In genomic region chr2:150793320-150793719, GRCm38 (mm10) we compare ENCODE assay signal across 20 mouse cellular contexts. TPM values are rescaled to one million over a fixed set of nuclear protein-coding genes. Genes with fewer than 3 reads are reported as not detected.
DNase-seq lines count a peak whose midpoint lies in the region; ATAC-seq and TF ChIP-seq lines count a peak whose summit lies in the region.
"Had no signal": no experiment of that assay in that cellular context is flagged by ENCODE, and none has a peak within 500 bp of the region (broad histone marks: within the 10 kb centered on the region; RNA-seq: fewer than 3 reads in every experiment).

No protein-coding gene starts in this region.

- H3K27me3 ChIP-seq in limb, embryonic 15.5 days, result no peaks in the 10 kb centered on the region
- no peaks in the 10 kb centered on the region for H3K27me3 ChIP-seq in limb, embryonic 10.5 days (ENCODE audit: low read depth, poor library complexity, severe bottlenecking)
- no peaks in the 10 kb centered on the region for H3K27me3 ChIP-seq in neural tube, embryonic 12.5 days (replicated peaks)
- H3K27me3 ChIP-seq in neural tube, embryonic 15.5 days (replicated peaks), result no peaks in the 10 kb centered on the region
- H3K27me3 ChIP-seq: embryonic facial prominence, embryonic 12.5 days; forebrain, embryonic 13.5 days; forebrain, embryonic 15.5 days had no signal

- peaks cover 38% of the 10 kb centered on the region for H3K36me3 ChIP-seq in limb, embryonic 15.5 days
- H3K36me3 ChIP-seq in limb, embryonic 10.5 days, result peaks cover 50% of the 10 kb centered on the region
- H3K36me3 ChIP-seq in neural tube, embryonic 12.5 days, result peaks cover 21% of the 10 kb centered on the region; the same call in 1 of the 2 replicates
- peaks cover 26% of the 10 kb centered on the region for H3K36me3 ChIP-seq in neural tube, embryonic 15.5 days

- peak; percentile 40 for DNase-seq in adrenal gland, adult 2 months
- no peak for DNase-seq in adrenal gland, adult 8-10 months
- DNase-seq in limb, embryonic 10.5 days (ENCODE audit: low spot score), result no peak
- peak; percentile 27 for DNase-seq in mesoderm, embryonic 11.5 days (ENCODE audit: low read depth, low spot score)
- no peak for DNase-seq in layer of hippocampus, adult 2 months (ENCODE audit: low spot score in 2 of 2)
- DNase-seq: adrenal gland, postnatal 14 days; cerebellum, adult 11-12 months; cerebellum, adult 2 months; cerebellum, adult 9-10 months; cerebellum, postnatal 10 days; cerebellum, postnatal 25 days; forebrain, postnatal 0 days had no signal

- H3K4me3 ChIP-seq in limb, embryonic 15.5 days, result no peak overlapping the region
- no peak overlapping the region for H3K4me3 ChIP-seq in limb, embryonic 10.5 days
- no peak overlapping the region for H3K4me3 ChIP-seq in neural tube, embryonic 12.5 days
- H3K4me3 ChIP-seq in neural tube, embryonic 15.5 days (replicated peaks), result no peak overlapping the region
- no peak overlapping the region for H3K4me3 ChIP-seq in layer of hippocampus, adult 2 months
- H3K4me3 ChIP-seq: embryonic facial prominence, embryonic 10.5 days; embryonic facial prominence, embryonic 12.5 days; forebrain, embryonic 13.5 days; forebrain, embryonic 15.5 days had no signal

- ATAC-seq in limb, embryonic 15.5 days (ENCODE audit: insufficient number of reproducible peaks, low FRiP score, low TSS enrichment, low read depth), result no peak
- ATAC-seq in neural tube, embryonic 12.5 days (ENCODE audit: low FRiP score, low read depth), result peak; percentile 56; the same call in 1 of the 2 replicates
- no peak for ATAC-seq in neural tube, embryonic 15.5 days (ENCODE audit: low FRiP score)
- ATAC-seq: activated CD4-positive, CD25-positive, alpha-beta regulatory T cell, adult 4 months; forebrain, embryonic 13.5 days; forebrain, embryonic 15.5 days; forebrain, postnatal 0 days had no signal

- H3K4me2 ChIP-seq in limb, embryonic 15.5 days, result no peak overlapping the region
- no peak overlapping the region for H3K4me2 ChIP-seq in neural tube, embryonic 12.5 days (replicated peaks)
- no peak overlapping the region for H3K4me2 ChIP-seq in neural tube, embryonic 15.5 days
- H3K4me2 ChIP-seq: embryonic facial prominence, embryonic 12.5 days; forebrain, embryonic 13.5 days; forebrain, embryonic 15.5 days had no signal

- 44% methylated on average over 4 of the region's 4 CpGs for WGBS in limb, embryonic 15.5 days
- WGBS in limb, embryonic 10.5 days, result 60% methylated on average over 4 of the region's 4 CpGs
- WGBS in neural tube, embryonic 12.5 days, result 65% methylated on average over 4 of the region's 4 CpGs
- WGBS in neural tube, embryonic 15.5 days, result 63% methylated on average over 4 of the region's 4 CpGs

- H3K4me1 ChIP-seq in limb, embryonic 15.5 days, result peaks cover 11% of the 10 kb centered on the region
- H3K4me1 ChIP-seq in limb, embryonic 10.5 days, result no peaks in the 10 kb centered on the region
- peaks cover 2% of the 10 kb centered on the region; the same call in 1 of the 2 replicates for H3K4me1 ChIP-seq in neural tube, embryonic 12.5 days
- peaks cover 19% of the 10 kb centered on the region for H3K4me1 ChIP-seq in neural tube, embryonic 15.5 days

- peak overlapping the region; percentile 35; the same call in 1 of the 2 replicates for H3K27ac ChIP-seq in limb, embryonic 15.5 days
- no peak overlapping the region for H3K27ac ChIP-seq in limb, embryonic 10.5 days
- H3K27ac ChIP-seq in neural tube, embryonic 12.5 days, result no peak overlapping the region
- no peak overlapping the region for H3K27ac ChIP-seq in neural tube, embryonic 15.5 days (replicated peaks)
- H3K27ac ChIP-seq in layer of hippocampus, adult 2 months, result no peak overlapping the region
- H3K27ac ChIP-seq: embryonic facial prominence, embryonic 10.5 days; embryonic facial prominence, embryonic 12.5 days; forebrain, embryonic 13.5 days; forebrain, embryonic 15.5 days had no signal

- no peak overlapping the region for H3K9ac ChIP-seq in limb, embryonic 15.5 days
- no peak overlapping the region for H3K9ac ChIP-seq in neural tube, embryonic 12.5 days
- no peak overlapping the region for H3K9ac ChIP-seq in neural tube, embryonic 15.5 days (replicated peaks)
- H3K9ac ChIP-seq: embryonic facial prominence, embryonic 12.5 days; forebrain, embryonic 13.5 days; forebrain, embryonic 15.5 days; forebrain, postnatal 0 days had no signal

- no peak for TF ChIP-seq CTCF in layer of hippocampus, adult 2 months (conservative IDR thresholded peaks at IDR 0.05)

- H3K9me3 ChIP-seq in limb, embryonic 15.5 days, result no peaks in the 10 kb centered on the region
- H3K9me3 ChIP-seq in limb, embryonic 10.5 days (replicated peaks), result no peaks in the 10 kb centered on the region
- no peaks in the 10 kb centered on the region for H3K9me3 ChIP-seq in neural tube, embryonic 12.5 days
- no peaks in the 10 kb centered on the region for H3K9me3 ChIP-seq in neural tube, embryonic 15.5 days (replicated peaks)
- H3K9me3 ChIP-seq: embryonic facial prominence, embryonic 10.5 days; embryonic facial prominence, embryonic 12.5 days; forebrain, embryonic 13.5 days; forebrain, embryonic 15.5 days had no signal

RNA-seq across cellular contexts. Expression of gene Pygb, which starts 6.8 kb away (rescaled TPM):
- total RNA-seq in adrenal gland, adult 2 months (2021), result 10 to 100 TPM; 41.1 to 55.2 TPM
- 28.5 and 37.3 TPM in 2 replicates for polyA plus RNA-seq in adrenal gland, adult 2 months (2012; rRNA removed)
- total RNA-seq in adrenal gland, adult 8-10 months (2022), result 10 to 100 TPM; 42.0 to 71.6 (median 58.0) TPM
- polyA plus RNA-seq in limb, embryonic 15.5 days (2015; fragmentation: Nextera tagmentation; extraction: Ambion mirVana), result 92.8 and 102 TPM in 2 replicates
- polyA plus RNA-seq in limb, embryonic 10.5 days (2016; fragmentation: Nextera tagmentation; extraction: Ambion mirVana), result 48.7 and 61.1 TPM in 2 replicates
- polyA plus RNA-seq in neural tube, embryonic 12.5 days (2016; fragmentation: Nextera tagmentation; extraction: Ambion mirVana), result 80.5 and 80.6 TPM in 2 replicates
- 153 and 158 TPM in 2 replicates for polyA plus RNA-seq in neural tube, embryonic 15.5 days (2015; fragmentation: Nextera tagmentation; extraction: Ambion mirVana)
- total RNA-seq in layer of hippocampus, adult 2 months (2021), result 100 to 1,000 TPM; 203 to 212 TPM

RNA-seq across cellular contexts. Expression of gene Entpd6, which starts 44.5 kb away (rescaled TPM):
- total RNA-seq in adrenal gland, adult 2 months (2021), result 10 to 100 TPM in 1 of 2 experiments, 1 to 10 TPM in 1; 9.9 to 11.5 TPM
- polyA plus RNA-seq in adrenal gland, adult 2 months (2012; rRNA removed), result 13.3 and 21.0 TPM in 2 replicates
- total RNA-seq in adrenal gland, adult 8-10 months (2022), result 1 to 10 TPM; 6.4 to 9.8 (median 8.7) TPM
- 26.2 and 26.6 TPM in 2 replicates for polyA plus RNA-seq in limb, embryonic 15.5 days (2015; fragmentation: Nextera tagmentation; extraction: Ambion mirVana)
- polyA plus RNA-seq in limb, embryonic 10.5 days (2016; fragmentation: Nextera tagmentation; extraction: Ambion mirVana), result 35.1 and 35.7 TPM in 2 replicates
- 30.3 and 31.7 TPM in 2 replicates for polyA plus RNA-seq in neural tube, embryonic 12.5 days (2016; fragmentation: Nextera tagmentation; extraction: Ambion mirVana)
- polyA plus RNA-seq in neural tube, embryonic 15.5 days (2015; fragmentation: Nextera tagmentation; extraction: Ambion mirVana), result 72.6 and 78.2 TPM in 2 replicates
- 10 to 100 TPM; 65.5 to 68.9 TPM for total RNA-seq in layer of hippocampus, adult 2 months (2021)

Comparison
In these comparisons a context has a peak if more than half of its experiments do, and no peak if none do; other contexts are left out.
1. DNase-seq: peak in adrenal gland, adult 2 months (single experiment) and mesoderm, embryonic 11.5 days (single experiment); none in adrenal gland, adult 8-10 months (single experiment), limb, embryonic 10.5 days (single experiment) and layer of hippocampus, adult 2 months (0 of 2).